Mouse (Mus musculus): ENCODE measurements around the gene Tmprss4. TPM values are rescaled to one million over a fixed set of nuclear protein-coding genes. Genes with fewer than 3 reads are reported as not detected.
A peak's percentile ranks its signal among the peaks of the same experiment; 100 is the strongest.

Tmprss4 gene
- polyA plus RNA-seq, 1 experiment from 2014 or later: 0.06 TPM

DNA sequence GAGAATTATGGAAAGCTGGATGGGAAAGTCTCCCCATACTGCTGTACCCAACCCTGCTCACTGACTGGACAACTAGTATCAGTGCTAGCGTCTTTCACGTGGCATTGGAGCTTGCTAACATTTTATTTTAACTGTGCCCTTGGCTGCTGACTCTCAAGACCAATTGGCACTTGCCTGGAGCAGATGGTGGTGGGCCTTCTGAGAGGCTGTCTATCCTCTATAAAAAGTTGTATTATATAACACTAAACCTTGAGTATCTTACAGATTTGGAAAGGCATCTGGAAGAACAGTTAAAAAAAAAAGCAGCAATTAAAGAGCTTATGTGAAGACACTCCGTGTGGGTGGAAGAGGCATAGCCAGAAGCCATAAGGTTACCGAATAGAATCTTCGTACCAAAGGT is 33.7 kb downstream of the Tmprss4 start:
- H3K4me3 ChIP-seq (replicated peaks): no peak overlapping the region
- H3K36me3 ChIP-seq: no peaks in the 10 kb centered on the region
- ATAC-seq (ENCODE audit: low read depth) (no peak), DNase-seq (no peak)
- H3K9ac ChIP-seq: no peak overlapping the region
- WGBS (ENCODE audit: insufficient replicate concordance): 70% methylated on average over 5 of the region's 5 CpGs
- no peaks in the 10 kb centered on the region for H3K4me1 ChIP-seq (replicated peaks)
- no peaks in the 10 kb centered on the region for H3K27me3 ChIP-seq
- no peak overlapping the region for H3K4me2 ChIP-seq
- 0 out of 2 replicates have a peak, but pooled peaks cover 5% of the 10 kb centered on the region for H3K9me3 ChIP-seq (replicated peaks)
- H3K27ac ChIP-seq: no peak overlapping the region

GRCm38 (mm10) chr9:45167903-45168302 is 36.0 kb downstream of the Tmprss4 start:
- Histone ChIP-seq H3K36me3 (no peaks in the 10 kb centered on the region), H3K4me3 (replicated peaks) (no peak overlapping the region), H3K27ac (no peak overlapping the region), H3K9ac (no peak overlapping the region), H3K27me3 (no peaks in the 10 kb centered on the region), H3K4me1 (replicated peaks) (no peaks in the 10 kb centered on the region), H3K9me3 (replicated peaks) (0 out of 2 replicates have a peak, but pooled peaks cover 5% of the 10 kb centered on the region), H3K4me2 (no peak overlapping the region)
- 42% methylated on average over 5 of the region's 5 CpGs for WGBS (ENCODE audit: insufficient replicate concordance)
- ATAC-seq (ENCODE audit: low read depth): no peak
- no peak for DNase-seq

- Histone ChIP-seq H3K4me3 (replicated peaks) (no peak overlapping the region), H3K4me1 (replicated peaks) (no peaks in the 10 kb centered on the region), H3K36me3 (no peaks in the 10 kb centered on the region), H3K4me2 (no peak overlapping the region), H3K9ac (no peak overlapping the region), H3K9me3 (replicated peaks) (no peaks in the 10 kb centered on the region), H3K27ac (no peak overlapping the region), H3K27me3 (peaks cover 20% of the 10 kb centered on the region)
- DNase-seq (no peak), ATAC-seq (ENCODE audit: low read depth) (no peak)
- 52% methylated on average over 7 of the region's 7 CpGs for WGBS (ENCODE audit: insufficient replicate concordance)
Measured at GRCm38 (mm10) chr9:45153361-45153760, 50.5 kb downstream of the Tmprss4 start.

DNA sequence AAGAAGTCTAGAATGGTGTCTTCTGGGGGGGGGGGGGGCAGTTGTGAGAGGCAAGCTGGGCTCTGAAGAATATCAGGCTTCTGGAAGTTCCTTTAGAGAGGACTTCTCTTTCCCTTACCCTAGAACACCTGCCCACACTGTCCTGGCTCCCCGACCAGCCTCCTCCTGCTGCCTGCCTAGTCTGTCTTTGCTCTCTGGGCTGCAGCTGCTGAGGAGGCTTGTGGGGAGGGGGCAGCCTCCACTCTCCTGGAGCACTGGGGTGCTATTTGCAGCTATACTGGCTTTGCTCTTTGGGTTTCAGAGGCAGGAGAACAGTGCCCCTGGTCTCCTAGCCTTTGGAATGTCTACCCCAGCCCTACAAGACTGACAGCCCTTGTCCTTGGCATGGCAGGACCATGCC is 53.0 kb downstream of the Tmprss4 start:
- H3K4me1 ChIP-seq (replicated peaks): no peaks in the 10 kb centered on the region
- H3K4me3 ChIP-seq (replicated peaks): no peak overlapping the region
- H3K27ac ChIP-seq: no peak overlapping the region
- H3K36me3 ChIP-seq: no peaks in the 10 kb centered on the region
- H3K9me3 ChIP-seq (replicated peaks): no peaks in the 10 kb centered on the region
- ATAC-seq (ENCODE audit: low read depth) (no peak), DNase-seq (no peak)
- H3K27me3 ChIP-seq: peaks cover 43% of the 10 kb centered on the region
- no peak overlapping the region for H3K9ac ChIP-seq
- 41% methylated on average over 1 of the region's 1 CpGs for WGBS (ENCODE audit: insufficient replicate concordance)
- no peak overlapping the region for H3K4me2 ChIP-seq

DNA sequence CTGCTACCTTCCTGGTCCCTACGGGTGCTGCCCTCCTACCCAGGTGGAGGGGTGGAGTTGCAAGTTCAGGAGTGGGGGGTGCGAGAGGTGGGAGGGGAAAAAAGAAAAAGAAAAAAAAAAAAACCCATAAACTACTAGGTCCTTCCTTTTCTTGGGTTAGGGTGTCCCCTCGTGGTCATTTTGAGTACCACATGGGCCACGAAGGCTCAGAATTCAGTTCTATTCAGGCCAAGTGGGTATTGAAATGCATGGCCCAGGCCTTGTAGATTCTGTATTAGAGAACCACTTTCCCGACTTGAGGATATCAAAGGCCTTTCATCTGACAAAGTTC is 57.7 kb downstream of the Tmprss4 start:
- ATAC-seq (ENCODE audit: low read depth) (no peak), DNase-seq (no peak)
- Histone ChIP-seq H3K4me3 (replicated peaks) (peak overlapping the region; percentile 29; the same call in 1 of the 2 replicates), H3K4me2 (peak overlapping the region; percentile 48), H3K27ac (no peak overlapping the region), H3K9me3 (replicated peaks) (no peaks in the 10 kb centered on the region), H3K9ac (no peak overlapping the region), H3K27me3 (peaks cover 84% of the 10 kb centered on the region), H3K36me3 (no peaks in the 10 kb centered on the region), H3K4me1 (replicated peaks) (peaks cover 2% of the 10 kb centered on the region; the same call in 1 of the 2 replicates)
- 0% methylated on average over 5 of the region's 5 CpGs for WGBS (ENCODE audit: insufficient replicate concordance)

- DNase-seq (no peak), ATAC-seq (ENCODE audit: low read depth) (no peak)
- 11% methylated on average over 27 of the region's 27 CpGs for WGBS (ENCODE audit: insufficient replicate concordance)
- Histone ChIP-seq H3K36me3 (no peaks in the 10 kb centered on the region), H3K4me2 (peak overlapping the region; percentile 48), H3K27me3 (peaks cover 85% of the 10 kb centered on the region), H3K9me3 (replicated peaks) (no peaks in the 10 kb centered on the region), H3K4me1 (replicated peaks) (peaks cover 2% of the 10 kb centered on the region; the same call in 1 of the 2 replicates), H3K4me3 (replicated peaks) (peak overlapping the region; percentile 29; the same call in 1 of the 2 replicates), H3K9ac (no peak overlapping the region), H3K27ac (no peak overlapping the region)
Measured at GRCm38 (mm10) chr9:45145533-45146266, 58.2 kb downstream of the Tmprss4 start.

- Histone ChIP-seq H3K9me3 (replicated peaks) (no peaks in the 10 kb centered on the region), H3K27me3 (peaks cover 96% of the 10 kb centered on the region), H3K4me2 (no peak overlapping the region), H3K27ac (no peak overlapping the region), H3K9ac (no peak overlapping the region), H3K4me3 (replicated peaks) (no peak overlapping the region), H3K4me1 (replicated peaks) (peaks cover 7% of the 10 kb centered on the region; the same call in 1 of the 2 replicates), H3K36me3 (no peaks in the 10 kb centered on the region)
- WGBS (ENCODE audit: insufficient replicate concordance): 46% methylated on average over 3 of the region's 3 CpGs
- no peak for ATAC-seq (ENCODE audit: low read depth)
- DNase-seq: no peak
Measured at GRCm38 (mm10) chr9:45142686-45143085, 61.2 kb downstream of the Tmprss4 start.

DNA sequence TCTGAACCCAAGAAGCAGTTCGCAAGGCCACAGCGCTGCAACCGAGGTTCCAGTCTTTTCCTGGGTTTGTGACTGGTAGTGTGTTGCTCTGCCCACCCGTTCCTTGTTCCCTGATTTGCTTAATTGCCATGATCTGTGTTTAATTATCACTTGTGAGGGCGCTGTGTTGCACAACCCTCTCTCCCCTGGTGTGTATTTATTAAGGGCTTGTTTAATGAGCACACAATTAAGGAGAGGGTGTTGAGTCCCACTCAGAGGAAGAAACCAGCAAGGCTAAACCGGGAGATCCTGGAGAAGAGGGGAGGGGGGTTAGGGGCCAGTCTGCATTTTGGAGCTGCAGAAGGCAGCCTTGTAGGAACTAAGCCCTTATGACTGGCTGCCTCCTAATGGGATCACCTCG is 62.9 kb downstream of the Tmprss4 start:
- Histone ChIP-seq H3K4me1 (replicated peaks) (peaks cover 14% of the 10 kb centered on the region), H3K36me3 (no peaks in the 10 kb centered on the region), H3K9ac (no peak overlapping the region), H3K9me3 (replicated peaks) (no peaks in the 10 kb centered on the region), H3K4me2 (no peak overlapping the region), H3K27me3 (peaks cover 97% of the 10 kb centered on the region), H3K27ac (no peak overlapping the region), H3K4me3 (replicated peaks) (no peak overlapping the region)
- ATAC-seq (ENCODE audit: low read depth) (no peak), DNase-seq (no peak)
- WGBS (ENCODE audit: insufficient replicate concordance): 43% methylated on average over 7 of the region's 7 CpGs

- WGBS (ENCODE audit: insufficient replicate concordance): 8% methylated on average over 7 of the region's 7 CpGs
- H3K9me3 ChIP-seq (replicated peaks): no peaks in the 10 kb centered on the region
- H3K9ac ChIP-seq: no peak overlapping the region
- peak overlapping the region; percentile 66 for H3K4me2 ChIP-seq
- no peaks in the 10 kb centered on the region for H3K36me3 ChIP-seq
- no peak for DNase-seq
- ATAC-seq (ENCODE audit: low read depth): no peak
- H3K4me3 ChIP-seq (replicated peaks): peak overlapping the region; percentile 49
- peaks cover 96% of the 10 kb centered on the region for H3K27me3 ChIP-seq
- peaks cover 19% of the 10 kb centered on the region for H3K4me1 ChIP-seq (replicated peaks)
- H3K27ac ChIP-seq: no peak overlapping the region
Measured at GRCm38 (mm10) chr9:45139082-45139481, 64.8 kb downstream of the Tmprss4 start.

DNA sequence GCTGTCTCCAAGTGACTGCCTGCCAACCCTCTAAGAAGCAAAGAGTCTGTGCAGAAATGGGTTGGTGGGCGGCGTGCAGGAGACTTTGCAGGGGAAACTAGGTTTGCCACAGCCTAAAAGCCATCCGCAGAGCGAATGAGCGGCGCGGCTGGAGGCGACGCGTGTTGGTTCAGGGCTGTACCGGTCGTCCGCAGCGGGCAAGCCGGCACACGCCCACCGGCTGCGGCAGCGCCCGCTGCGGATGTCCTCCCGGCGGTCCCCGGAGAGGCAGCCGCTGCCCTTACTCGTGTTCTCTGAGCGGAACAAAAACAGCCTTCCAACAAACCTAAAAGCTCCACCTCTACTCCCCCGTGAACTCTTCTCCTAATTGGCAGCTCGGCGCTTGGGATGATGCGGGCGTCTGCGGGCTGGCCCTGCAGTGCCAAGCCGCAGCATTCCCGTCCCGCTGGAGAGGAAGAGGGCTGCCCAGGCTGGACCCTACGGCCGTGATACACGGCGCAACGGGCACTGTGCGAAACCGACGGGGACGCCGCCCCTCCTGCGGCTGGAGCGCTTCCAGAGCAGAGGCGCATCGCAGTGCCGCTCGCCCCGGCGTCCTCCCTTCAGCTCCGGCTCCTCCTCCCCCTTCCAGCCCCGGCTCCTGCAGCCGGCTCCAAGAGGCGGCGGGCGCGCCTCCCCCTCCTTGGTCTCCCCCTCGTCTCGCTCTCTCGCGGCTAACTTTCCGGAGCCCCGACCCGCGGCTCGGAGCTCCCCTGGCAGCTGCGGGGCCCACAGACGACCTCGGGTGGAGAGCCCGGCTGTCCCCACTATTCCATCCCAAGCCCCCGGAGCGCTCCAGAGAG is 65.5 kb downstream of the Tmprss4 start, which contains the start of gene Scn4b:
TSS of gene Scn4b (plus strand) at position 205 of the 842 bp plus-strand sequence.
- no peak for DNase-seq
- Histone ChIP-seq H3K27ac (no peak within 1 kb of the TSS), H3K27me3 (peaks cover 95% of the 10 kb centered on the region), H3K4me1 (replicated peaks) (peaks cover 19% of the 10 kb centered on the region), H3K9me3 (replicated peaks) (no peaks in the 10 kb centered on the region), H3K4me2 (peak within 1 kb of the TSS; percentile 66), H3K36me3 (no peaks in the 10 kb centered on the region), H3K4me3 (replicated peaks) (peak within 1 kb of the TSS; percentile 49), H3K9ac (no peak within 1 kb of the TSS)
- 1% methylated on average over 76 of the region's 76 CpGs for WGBS (ENCODE audit: insufficient replicate concordance)
- ATAC-seq (ENCODE audit: low read depth): no peak

DNA sequence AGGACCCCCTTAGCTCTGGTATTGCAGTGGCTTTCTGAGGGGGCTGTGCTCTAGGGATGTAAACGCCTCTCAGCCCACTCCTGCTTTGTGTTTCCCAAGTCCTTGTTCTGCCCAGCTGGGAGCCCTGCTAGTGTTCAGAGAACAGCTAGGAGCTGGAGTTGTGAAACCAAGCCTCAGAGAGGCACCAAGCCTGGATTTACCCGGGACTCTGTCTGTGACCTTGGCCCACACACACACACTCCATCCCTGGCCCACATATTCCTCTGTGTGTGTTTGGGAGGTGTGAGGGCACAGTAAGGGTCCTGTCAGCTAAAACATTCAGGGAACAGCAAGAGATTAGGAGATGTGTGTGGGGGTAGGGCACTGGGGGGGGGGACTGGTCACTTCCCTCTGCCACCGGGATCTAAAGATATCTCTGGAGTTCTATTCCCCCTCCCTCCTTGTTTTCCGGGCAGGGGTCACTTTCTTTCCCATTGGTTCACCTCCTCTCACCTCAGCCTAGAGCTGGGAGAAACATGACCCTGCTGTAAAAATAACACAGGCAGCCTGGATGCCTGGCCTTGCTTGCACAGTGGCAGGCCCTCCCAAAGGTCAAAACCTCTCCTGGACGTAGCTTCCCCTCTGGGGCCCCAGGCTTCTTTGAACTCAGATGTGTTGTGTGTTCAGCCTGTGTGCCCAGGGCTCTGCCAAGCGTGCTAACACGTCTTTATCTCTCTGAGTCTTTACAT is 67.3 kb downstream of the Tmprss4 start:
- no peak overlapping the region for H3K9ac ChIP-seq
- WGBS (ENCODE audit: insufficient replicate concordance): 13% methylated on average over 7 of the region's 7 CpGs
- H3K27me3 ChIP-seq: peaks cover 77% of the 10 kb centered on the region
- no peaks in the 10 kb centered on the region for H3K9me3 ChIP-seq (replicated peaks)
- peak; percentile 6 for DNase-seq
- H3K27ac ChIP-seq: peak overlapping the region; percentile 68
- no peak overlapping the region for H3K4me2 ChIP-seq
- H3K36me3 ChIP-seq: no peaks in the 10 kb centered on the region
- H3K4me3 ChIP-seq (replicated peaks): no peak overlapping the region
- peaks cover 19% of the 10 kb centered on the region for H3K4me1 ChIP-seq (replicated peaks)
- peak; percentile 79 for ATAC-seq (ENCODE audit: low read depth)

All from liver, embryonic 13.5 days (tissue).